Mouse (Mus musculus): ENCODE data around the gene Wwox. TPM values are rescaled to one million over a fixed set of nuclear protein-coding genes. Genes with fewer than 3 reads are reported as not detected.

Gene Wwox
- polyA plus RNA-seq, 1 experiment from 2014 or later = 9.0 TPM

GRCm38 (mm10) chr8:115269601-115270000 is 830.1 kb downstream of the Wwox start:
- Histone ChIP-seq H3K9ac (no peak overlapping the region), H3K9me3 (peaks cover 5% of the 10 kb centered on the region; the same call in 1 of the 2 replicates), H3K4me2 (no peak overlapping the region), H3K36me3 (no peaks in the 10 kb centered on the region), H3K27me3 (replicated peaks) (0 out of 2 replicates have a peak, but pooled peaks cover 4% of the 10 kb centered on the region), H3K27ac (replicated peaks) (no peak overlapping the region), H3K4me3 (no peak overlapping the region), H3K4me1 (no peaks in the 10 kb centered on the region)
- WGBS = 63% methylated on average over 4 of the region's 4 CpGs
- ATAC-seq (ENCODE audit: extremely low read depth, insufficient number of reproducible peaks, low FRiP score, low TSS enrichment) = no peak

- no peak overlapping the region for H3K9ac ChIP-seq
- H3K36me3 ChIP-seq = no peaks in the 10 kb centered on the region
- no peak overlapping the region for H3K27ac ChIP-seq (replicated peaks)
- no peaks in the 10 kb centered on the region for H3K4me1 ChIP-seq
- no peak for ATAC-seq (ENCODE audit: extremely low read depth, insufficient number of reproducible peaks, low FRiP score, low TSS enrichment)
- H3K27me3 ChIP-seq (replicated peaks) = no peaks in the 10 kb centered on the region
- H3K4me2 ChIP-seq = no peak overlapping the region
- 71% methylated on average over 6 of the region's 6 CpGs for WGBS
- H3K9me3 ChIP-seq = 0 out of 2 replicates have a peak, but pooled peaks cover 5% of the 10 kb centered on the region
- H3K4me3 ChIP-seq = no peak overlapping the region
Observed at GRCm38 (mm10) chr8:115273976-115274375, 834.5 kb downstream of the Wwox start.

GRCm38 (mm10) chr8:115276281-115276680 is 836.8 kb downstream of the Wwox start:
- H3K36me3 ChIP-seq = no peaks in the 10 kb centered on the region
- H3K4me3 ChIP-seq = no peak overlapping the region
- H3K27ac ChIP-seq (replicated peaks) = no peak overlapping the region
- ATAC-seq (ENCODE audit: extremely low read depth, insufficient number of reproducible peaks, low FRiP score, low TSS enrichment) = no peak
- 71% methylated on average over 2 of the region's 2 CpGs for WGBS
- H3K9ac ChIP-seq = no peak overlapping the region
- H3K4me2 ChIP-seq = no peak overlapping the region
- H3K4me1 ChIP-seq = no peaks in the 10 kb centered on the region
- no peaks in the 10 kb centered on the region for H3K27me3 ChIP-seq (replicated peaks)
- 0 out of 2 replicates have a peak, but pooled peaks cover 5% of the 10 kb centered on the region for H3K9me3 ChIP-seq

- H3K36me3 ChIP-seq = no peaks in the 10 kb centered on the region
- no peak for ATAC-seq (ENCODE audit: extremely low read depth, insufficient number of reproducible peaks, low FRiP score, low TSS enrichment)
- 85% methylated on average over 5 of the region's 5 CpGs for WGBS
Observed at GRCm38 (mm10) chr8:115278291-115278690, 838.8 kb downstream of the Wwox start.

GRCm38 (mm10) chr8:115290224-115290623 is 850.8 kb downstream of the Wwox start:
- H3K27ac ChIP-seq (replicated peaks) = no peak overlapping the region
- H3K9ac ChIP-seq = no peak overlapping the region
- WGBS = 46% methylated on average over 8 of the region's 8 CpGs
- ATAC-seq (ENCODE audit: extremely low read depth, insufficient number of reproducible peaks, low FRiP score, low TSS enrichment) = no peak
- H3K9me3 ChIP-seq = peaks cover 5% of the 10 kb centered on the region; the same call in 1 of the 2 replicates
- no peaks in the 10 kb centered on the region for H3K27me3 ChIP-seq (replicated peaks)
- no peaks in the 10 kb centered on the region for H3K4me1 ChIP-seq
- no peaks in the 10 kb centered on the region for H3K36me3 ChIP-seq
- H3K4me3 ChIP-seq = no peak overlapping the region
- no peak overlapping the region for H3K4me2 ChIP-seq

More at GRCm38 (mm10) chr8:115278291-115278690, 838.8 kb downstream of the Wwox start:
- no peak overlapping the region for H3K4me3 ChIP-seq
- H3K9me3 ChIP-seq = 0 out of 2 replicates have a peak, but pooled peaks cover 9% of the 10 kb centered on the region
- no peaks in the 10 kb centered on the region for H3K27me3 ChIP-seq (replicated peaks)
- no peaks in the 10 kb centered on the region for H3K4me1 ChIP-seq
- H3K27ac ChIP-seq (replicated peaks) = no peak overlapping the region
- H3K9ac ChIP-seq = no peak overlapping the region
- no peak overlapping the region for H3K4me2 ChIP-seq

- Histone ChIP-seq H3K4me3 (no peak overlapping the region), H3K4me1 (no peaks in the 10 kb centered on the region), H3K9ac (no peak overlapping the region), H3K27ac (replicated peaks) (no peak overlapping the region), H3K36me3 (no peaks in the 10 kb centered on the region), H3K4me2 (no peak overlapping the region), H3K27me3 (replicated peaks) (no peaks in the 10 kb centered on the region), H3K9me3 (peaks cover 4% of the 10 kb centered on the region; the same call in 1 of the 2 replicates)
- ATAC-seq (ENCODE audit: extremely low read depth, insufficient number of reproducible peaks, low FRiP score, low TSS enrichment) = no peak
- WGBS = 64% methylated on average over 9 of the region's 9 CpGs
Observed at GRCm38 (mm10) chr8:115296760-115297159, 857.3 kb downstream of the Wwox start.

GRCm38 (mm10) chr8:115302484-115302883 is 863.0 kb downstream of the Wwox start:
- Histone ChIP-seq H3K27me3 (replicated peaks) (no peaks in the 10 kb centered on the region), H3K9ac (no peak overlapping the region), H3K4me1 (peaks cover 5% of the 10 kb centered on the region; the same call in 1 of the 2 replicates), H3K27ac (replicated peaks) (no peak overlapping the region), H3K4me3 (no peak overlapping the region), H3K9me3 (no peaks in the 10 kb centered on the region), H3K36me3 (no peaks in the 10 kb centered on the region), H3K4me2 (no peak overlapping the region)
- ATAC-seq (ENCODE audit: extremely low read depth, insufficient number of reproducible peaks, low FRiP score, low TSS enrichment) = no peak
- 62% methylated on average over 7 of the region's 7 CpGs for WGBS

GRCm38 (mm10) chr8:115307412-115307811 is 868.0 kb downstream of the Wwox start:
- ATAC-seq (ENCODE audit: extremely low read depth, insufficient number of reproducible peaks, low FRiP score, low TSS enrichment) = no peak
- Histone ChIP-seq H3K36me3 (no peaks in the 10 kb centered on the region), H3K27ac (replicated peaks) (peak overlapping the region; percentile 39), H3K4me2 (no peak overlapping the region), H3K9me3 (no peaks in the 10 kb centered on the region), H3K4me3 (no peak overlapping the region), H3K9ac (no peak overlapping the region), H3K27me3 (replicated peaks) (no peaks in the 10 kb centered on the region), H3K4me1 (peaks cover 8% of the 10 kb centered on the region; the same call in 1 of the 2 replicates)
- WGBS = 36% methylated on average over 4 of the region's 4 CpGs

GRCm38 (mm10) chr8:115311003-115311402 is 871.5 kb downstream of the Wwox start:
- Histone ChIP-seq H3K4me3 (no peak overlapping the region), H3K9ac (no peak overlapping the region), H3K36me3 (no peaks in the 10 kb centered on the region), H3K4me2 (no peak overlapping the region), H3K27ac (replicated peaks) (no peak overlapping the region), H3K9me3 (no peaks in the 10 kb centered on the region), H3K4me1 (peaks cover 8% of the 10 kb centered on the region; the same call in 1 of the 2 replicates), H3K27me3 (replicated peaks) (no peaks in the 10 kb centered on the region)
- ATAC-seq (ENCODE audit: extremely low read depth, insufficient number of reproducible peaks, low FRiP score, low TSS enrichment) = no peak
- WGBS = 83% methylated on average over 6 of the region's 6 CpGs

GRCm38 (mm10) chr8:115312371-115312770 is 872.9 kb downstream of the Wwox start:
- Histone ChIP-seq H3K9me3 (no peaks in the 10 kb centered on the region), H3K4me3 (no peak overlapping the region), H3K27me3 (replicated peaks) (no peaks in the 10 kb centered on the region), H3K36me3 (no peaks in the 10 kb centered on the region), H3K4me1 (peaks cover 4% of the 10 kb centered on the region; the same call in 1 of the 2 replicates), H3K27ac (replicated peaks) (no peak overlapping the region), H3K4me2 (no peak overlapping the region), H3K9ac (no peak overlapping the region)
- no peak for ATAC-seq (ENCODE audit: extremely low read depth, insufficient number of reproducible peaks, low FRiP score, low TSS enrichment)
- WGBS = 40% methylated on average over 2 of the region's 2 CpGs

- Histone ChIP-seq H3K4me1 (0 out of 2 replicates have a peak, but pooled peaks cover 6% of the 10 kb centered on the region), H3K36me3 (no peaks in the 10 kb centered on the region), H3K27me3 (replicated peaks) (no peaks in the 10 kb centered on the region), H3K9ac (no peak overlapping the region), H3K4me3 (no peak overlapping the region), H3K9me3 (no peaks in the 10 kb centered on the region), H3K4me2 (no peak overlapping the region), H3K27ac (replicated peaks) (no peak overlapping the region)
- 46% methylated on average over 5 of the region's 5 CpGs for WGBS
- ATAC-seq (ENCODE audit: extremely low read depth, insufficient number of reproducible peaks, low FRiP score, low TSS enrichment) = no peak
Observed at GRCm38 (mm10) chr8:115322501-115322900, 883.0 kb downstream of the Wwox start.

GRCm38 (mm10) chr8:115330671-115331070 is 891.2 kb downstream of the Wwox start:
- WGBS = 86% methylated on average over 11 of the region's 11 CpGs
- Histone ChIP-seq H3K27me3 (replicated peaks) (no peaks in the 10 kb centered on the region), H3K4me2 (no peak overlapping the region), H3K9ac (no peak overlapping the region), H3K4me1 (peaks cover 10% of the 10 kb centered on the region; the same call in 1 of the 2 replicates), H3K4me3 (no peak overlapping the region), H3K27ac (replicated peaks) (no peak overlapping the region), H3K9me3 (no peaks in the 10 kb centered on the region), H3K36me3 (no peaks in the 10 kb centered on the region)
- ATAC-seq (ENCODE audit: extremely low read depth, insufficient number of reproducible peaks, low FRiP score, low TSS enrichment) = no peak

Data from heart, embryonic 13.5 days (tissue).